Mouse (Mus musculus) spleen, adult 2 months (tissue): ENCODE results near the gene Mycbpap.

Source experiments
- CTCF ChIP-seq: fragments of 200-500 bp; IDR thresholded peaks from 2 replicates; pipeline ENCODE4 v1.5.1; 2011; ENCODE audit warnings: mild to moderate bottlenecking, inconsistent platforms; ENCODE audit not compliant: insufficient read depth, insufficient read length, insufficient replicate concordance; ENCODE audit errors: extremely low read depth
- POLR2A ChIP-seq: fragments of 200-500 bp; IDR thresholded peaks from 2 replicates; pipeline ENCODE4 v1.6.1; 2011; ENCODE audit warnings: low read depth, low read length, inconsistent platforms

DNA sequence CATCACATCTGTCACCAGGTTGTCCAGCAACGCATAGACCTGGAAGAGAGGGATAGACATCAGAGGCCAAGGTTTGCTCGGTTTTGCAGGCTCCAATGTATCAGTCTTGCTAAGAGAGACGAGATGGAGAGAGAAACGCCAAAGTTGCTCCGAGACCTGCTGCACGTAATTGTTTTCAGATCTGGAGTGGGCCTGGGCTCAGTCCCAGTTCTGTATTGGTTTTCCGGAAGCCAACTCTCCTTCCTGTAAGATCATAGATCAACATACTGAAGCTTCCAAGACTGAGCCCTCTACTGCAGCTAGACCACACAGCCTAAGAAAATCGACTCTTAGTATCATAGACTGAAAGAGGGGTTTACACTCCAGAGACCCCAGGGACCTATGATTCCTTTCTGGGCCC, 20.1 kb downstream of the Mycbpap start:
- no peak for TF ChIP-seq POLR2A
- no peak for TF ChIP-seq CTCF
